Mouse (Mus musculus) layer of hippocampus, adult 9-10 months (tissue): ENCODE measurements at regions not wholly inside any gene's neighbourhood (a gene's known extent, or its start where the extent isn't known, plus 50 kb on each side); places are given as distances from the start of the nearest gene placed in this dataset.
"Not testable (repeated sequence)": the region's sequence is repeated elsewhere in the genome, so short reads cannot be mapped to it uniquely, and the experiment has no call there.

ENCODE experiments used
- DNase-seq: peaks from one replicate; pipeline ENCODE4 v3.0.0; 2022; ENCODE audit warnings: low spot score

DNA sequence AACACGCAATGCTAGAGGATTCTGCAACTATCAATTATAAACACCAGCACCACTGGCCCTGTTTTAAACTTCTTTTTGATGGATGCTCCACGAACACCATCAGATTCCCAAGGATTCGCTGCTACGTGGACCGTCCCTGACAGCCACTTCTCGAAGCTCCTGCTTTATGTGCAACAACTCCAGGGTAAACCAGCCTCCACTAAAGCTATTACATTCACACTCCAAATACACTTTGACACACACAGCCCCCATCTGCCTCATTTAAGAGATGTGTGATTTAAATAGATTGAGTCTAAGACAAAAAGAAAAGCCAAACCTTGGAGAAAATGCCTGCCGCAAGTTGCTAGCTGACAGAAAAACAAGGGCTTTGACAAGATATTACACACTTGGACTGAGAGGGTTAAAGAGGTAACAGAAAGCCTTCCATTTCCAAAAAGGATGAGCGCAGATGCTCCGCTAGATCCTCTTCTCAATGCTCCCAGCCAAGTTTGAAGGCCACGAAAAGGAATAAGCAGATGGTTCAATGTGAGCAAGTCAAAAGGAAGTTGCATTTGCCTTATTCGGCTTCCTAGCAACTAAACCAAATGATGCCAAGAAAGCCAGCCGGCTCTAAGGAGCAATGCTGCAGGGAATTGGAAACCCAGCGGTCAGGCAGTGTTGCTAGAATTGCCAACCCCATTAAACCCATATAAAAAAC, 54.0 kb upstream of the Cnep1r1 start:
- DNase-seq, result peak; percentile 16

DNA sequence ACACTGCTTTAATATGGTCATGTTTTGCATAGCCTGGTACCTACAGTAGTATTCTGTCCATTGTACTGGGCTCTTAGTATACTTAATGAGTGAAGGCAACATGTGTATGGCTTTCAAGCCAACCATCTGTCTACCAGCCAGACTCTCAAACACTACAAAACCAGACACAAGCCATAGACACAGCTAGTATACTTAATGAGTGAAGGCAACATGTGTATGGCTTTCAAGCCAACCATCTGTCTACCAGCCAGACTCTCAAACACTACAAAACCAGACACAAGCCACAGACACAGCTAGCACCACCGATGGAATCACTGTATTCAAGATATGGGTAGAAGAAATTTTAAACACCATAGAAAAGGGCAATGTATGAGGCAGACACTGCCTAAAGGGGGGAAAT, 59.5 kb upstream of the Cnep1r1 start:
- not testable (repeated sequence) for DNase-seq

DNA sequence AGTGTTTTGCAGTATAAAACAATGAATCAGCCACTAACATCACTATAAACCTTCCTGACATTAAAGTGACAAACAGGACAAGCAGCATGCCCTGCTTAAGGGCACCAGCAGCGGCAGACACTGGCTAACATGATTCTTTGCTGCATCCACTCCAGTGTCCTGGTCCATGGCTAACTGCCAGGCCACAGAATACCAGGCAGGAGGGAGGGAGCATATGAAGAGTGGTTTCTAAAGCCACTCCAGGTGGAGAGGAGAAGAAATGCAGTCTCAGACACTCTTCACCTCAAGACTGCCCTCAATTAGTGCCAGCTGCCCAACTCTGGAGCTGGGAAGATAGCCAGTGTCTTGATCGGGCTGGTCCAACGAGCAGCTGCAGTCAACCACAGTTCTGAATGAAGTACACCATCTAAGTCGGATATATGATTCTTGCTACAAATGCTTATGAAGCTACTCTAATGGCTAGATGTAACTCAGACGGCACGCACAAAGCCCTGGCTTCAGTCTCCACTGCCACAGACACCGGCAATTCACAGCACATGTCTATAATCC, 60.8 kb upstream of the Cnep1r1 start:
- no peak for DNase-seq

DNA sequence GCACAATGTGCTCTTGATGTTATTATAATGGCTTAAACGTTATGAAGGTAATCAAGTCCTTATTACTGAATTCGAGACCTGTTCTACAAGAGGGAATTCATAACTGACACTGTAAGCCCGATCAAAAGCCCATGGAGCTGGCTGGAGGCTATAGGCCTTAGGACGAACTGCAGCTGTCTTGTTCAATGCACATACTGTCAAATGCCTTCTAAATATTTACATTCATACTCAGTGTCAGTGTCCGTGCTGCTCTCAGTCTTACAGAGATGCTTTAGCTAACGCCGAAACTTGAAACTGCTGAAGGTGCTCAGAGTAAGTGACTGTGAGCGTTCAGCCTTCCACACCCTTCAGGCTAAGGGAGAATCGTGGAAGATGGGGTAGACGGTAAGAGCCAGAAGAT, 67.9 kb upstream of the Cnep1r1 start:
- DNase-seq, result no peak

DNA sequence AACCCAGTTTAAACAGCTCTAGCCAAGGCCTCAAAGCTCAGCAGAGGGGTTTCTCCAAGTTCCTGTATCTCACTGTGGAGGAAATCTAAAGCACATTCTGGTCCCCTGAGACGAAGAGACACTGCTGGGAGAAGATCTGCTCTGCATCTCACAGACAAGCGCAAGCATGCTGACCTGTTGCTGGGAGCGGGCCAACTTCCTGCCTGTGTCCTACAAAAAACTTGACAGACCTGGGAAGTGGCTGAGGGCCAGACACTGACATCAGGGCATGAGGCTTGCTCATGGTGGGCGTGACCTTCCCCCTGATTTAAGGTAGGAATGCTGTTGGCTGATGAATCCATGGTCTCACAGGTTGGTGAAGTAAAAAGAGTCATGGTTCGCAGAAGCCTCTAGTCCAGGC, 69.5 kb upstream of the Cnep1r1 start:
- no peak for DNase-seq

DNA sequence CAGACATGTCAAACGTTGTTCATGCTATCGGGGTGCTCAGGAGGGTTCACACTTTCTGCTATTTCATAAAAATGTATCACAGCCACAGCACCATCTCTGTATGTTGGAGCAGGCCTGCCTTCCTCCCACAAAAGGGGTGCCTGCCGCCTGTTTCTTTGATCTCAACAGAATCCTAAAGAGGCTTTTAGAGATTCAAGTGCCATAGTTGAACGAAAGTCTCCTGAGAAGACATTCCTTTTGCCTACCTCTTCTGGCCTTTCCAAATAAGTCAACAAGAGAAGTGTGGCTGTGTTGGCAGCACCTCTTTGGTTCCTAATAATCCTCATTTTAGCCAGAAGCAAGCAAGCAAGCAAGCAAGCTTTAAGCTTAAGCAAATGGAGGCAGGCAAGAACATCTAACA, 72.6 kb upstream of the Cnep1r1 start:
- no peak for DNase-seq

DNA sequence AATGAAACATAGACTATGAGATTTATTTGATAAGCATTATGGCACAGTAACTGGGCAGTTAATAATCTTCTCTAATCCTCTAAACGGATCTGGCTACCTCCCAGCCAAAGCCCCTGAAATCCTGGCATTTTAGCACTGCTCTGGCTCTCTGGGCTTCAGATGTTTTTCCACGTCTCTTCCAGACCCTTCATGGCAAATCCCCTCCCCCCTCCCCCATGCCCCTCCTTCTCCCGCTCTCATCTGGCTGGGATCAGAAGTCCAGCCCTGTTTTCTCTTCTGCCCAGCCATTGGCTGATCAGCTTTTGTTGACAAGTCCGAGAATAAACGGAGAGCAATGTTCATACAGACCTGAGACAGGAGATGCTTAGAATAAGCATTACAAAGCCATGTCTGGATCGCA, 79.3 kb upstream of the Cnep1r1 start:
- no peak for DNase-seq

DNA sequence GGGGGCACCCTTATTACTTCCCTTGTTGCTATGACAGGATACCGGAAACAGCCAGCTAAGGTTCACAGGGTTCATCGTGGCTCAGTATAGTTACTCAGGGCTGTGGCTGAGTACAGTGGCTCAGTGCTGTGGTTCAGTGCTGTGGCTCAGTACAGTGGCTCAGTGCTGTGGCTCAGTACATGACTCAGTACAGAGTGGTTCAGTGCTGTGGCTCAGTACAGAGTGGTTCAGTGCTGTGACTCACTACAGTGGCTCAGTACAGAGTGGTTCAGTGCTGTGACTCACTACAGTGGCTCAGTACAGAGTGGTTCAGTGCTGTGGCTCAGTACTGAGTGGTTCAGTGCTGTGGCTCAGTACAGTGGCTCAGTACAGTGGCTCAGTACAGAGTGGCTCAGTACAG, 78.6 kb upstream of the Zfp423 start:
- DNase-seq, result no peak

DNA sequence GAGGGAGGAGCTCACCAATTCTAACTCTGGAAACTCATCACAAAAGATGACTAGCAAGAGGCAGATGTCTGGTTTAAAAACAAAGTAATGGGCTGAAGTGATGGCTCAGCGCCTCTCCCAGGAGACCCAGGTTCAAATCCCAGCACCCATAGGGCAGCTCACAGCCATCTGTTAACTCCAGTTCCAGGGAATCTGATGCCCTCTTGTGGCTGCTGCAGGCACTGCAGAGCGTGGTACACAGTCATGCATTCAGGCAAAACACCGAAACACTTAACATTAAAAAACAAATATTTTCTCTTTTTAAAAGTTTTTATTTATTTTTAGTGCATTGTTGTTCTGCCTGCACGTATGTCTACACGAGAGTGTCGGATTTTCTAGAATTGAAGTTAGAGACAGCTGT, 73.7 kb upstream of the Zfp423 start:
- no peak for DNase-seq

DNA sequence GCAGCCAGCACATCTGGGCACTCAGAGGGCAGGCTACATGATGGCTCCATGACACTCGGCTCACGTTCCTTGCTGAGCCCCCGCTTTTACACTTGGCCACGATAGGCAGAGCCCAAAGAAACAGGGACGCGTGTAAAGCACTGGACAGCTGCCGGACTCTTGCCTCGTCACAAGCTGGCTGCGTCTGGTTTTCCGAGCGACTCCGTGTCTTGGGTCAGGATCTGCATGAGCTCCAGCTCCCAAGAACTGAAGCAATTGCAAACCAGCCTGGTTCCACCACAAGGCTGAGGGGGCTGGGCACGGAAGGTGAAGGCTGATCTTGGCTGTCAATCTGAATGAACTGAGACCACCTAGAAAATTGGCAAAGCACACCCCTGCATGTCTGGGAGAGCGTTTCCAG, 65.1 kb upstream of the Zfp423 start:
- DNase-seq, result no peak

DNA sequence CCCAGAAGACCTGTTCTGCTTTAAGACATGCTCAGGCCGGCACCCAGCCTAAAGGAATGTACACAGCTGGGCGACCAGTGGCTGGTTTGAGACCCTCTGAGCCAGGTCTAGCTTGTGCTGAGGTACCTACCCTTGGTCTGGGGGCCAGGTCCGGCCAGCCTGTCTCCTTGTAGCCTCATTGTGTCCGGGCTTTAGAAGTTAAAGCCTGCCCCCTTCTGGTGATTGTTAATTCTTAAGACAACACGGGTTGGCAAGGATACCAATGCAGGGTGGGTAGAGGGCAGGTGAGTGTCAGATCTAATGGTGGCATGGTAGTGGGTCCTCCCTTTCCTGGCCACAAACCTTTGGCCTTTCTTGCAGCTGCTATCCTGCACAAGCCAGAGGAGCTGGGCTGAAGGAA, 64.0 kb upstream of the Zfp423 start:
- peak; percentile 12 for DNase-seq

DNA sequence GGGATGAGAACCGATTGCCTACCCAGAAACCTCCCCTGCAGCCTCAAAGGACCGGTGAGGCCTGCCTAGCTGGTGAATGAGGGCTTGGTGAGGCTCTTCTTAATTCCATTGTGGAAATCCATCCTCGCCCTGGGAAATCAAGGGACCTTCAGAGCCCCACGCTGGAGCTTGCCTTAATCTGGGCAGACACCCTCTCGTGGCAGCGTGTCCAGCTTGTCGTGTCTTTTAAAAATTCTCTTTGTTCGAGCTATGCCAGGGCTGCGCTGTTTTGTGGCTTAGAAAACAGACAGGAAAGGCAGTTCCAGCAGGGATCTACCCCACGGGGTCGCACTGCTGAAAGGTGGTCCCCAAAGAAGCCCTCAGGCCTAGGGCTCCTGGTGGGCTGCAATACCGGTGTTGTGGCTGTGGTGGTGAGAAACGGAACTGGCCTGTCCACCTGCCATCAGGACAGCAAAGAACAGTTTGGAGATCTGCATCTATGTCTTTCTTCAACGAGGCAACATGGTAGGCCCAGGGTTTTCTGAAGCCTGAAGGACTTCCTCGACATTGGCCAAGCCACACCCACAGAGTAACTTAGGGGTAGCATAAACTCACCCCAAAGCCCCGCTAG, 63.5 kb upstream of the Zfp423 start:
- DNase-seq, result no peak

DNA sequence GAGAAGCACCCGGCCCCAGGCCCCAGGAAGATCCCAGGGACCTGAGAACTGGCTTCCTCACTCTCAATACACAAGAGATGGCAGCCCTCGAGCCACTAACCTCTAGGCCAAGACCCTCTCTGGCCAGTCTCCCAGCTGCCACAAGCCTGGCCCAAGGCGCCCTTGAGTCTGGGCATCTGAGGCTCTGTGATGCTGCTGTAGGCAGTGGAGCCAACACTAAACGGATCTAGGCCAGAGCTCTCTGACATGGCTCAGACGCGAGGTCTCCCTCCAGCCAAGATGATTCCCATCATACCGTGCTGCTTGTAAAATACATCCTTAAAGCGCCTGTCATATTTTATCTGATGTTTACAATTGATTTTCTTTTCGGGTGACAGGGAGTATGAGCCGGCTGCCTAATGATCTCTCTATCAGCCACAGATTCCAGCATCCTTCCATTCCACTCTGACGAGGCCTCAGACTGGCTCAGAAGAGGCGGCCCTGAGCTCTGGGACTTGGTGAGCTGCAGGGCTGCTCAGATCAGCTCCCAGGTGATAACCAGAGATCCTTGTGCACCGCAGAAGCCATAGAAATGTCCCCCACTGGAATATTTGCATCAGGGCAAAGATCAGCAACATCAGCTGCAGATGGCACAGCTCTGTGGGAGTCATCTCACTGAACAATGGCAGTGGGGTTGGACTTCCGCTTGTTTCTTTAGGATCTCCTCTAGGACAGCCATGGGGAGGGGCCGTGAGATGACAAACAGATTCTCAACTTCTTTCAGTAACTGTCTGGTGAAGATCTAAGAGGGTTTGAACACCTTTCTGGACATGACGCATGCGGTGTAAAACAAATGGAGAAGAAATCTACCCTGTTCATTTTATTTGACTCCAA, 60.1 kb upstream of the Zfp423 start:
- no peak for DNase-seq

DNA sequence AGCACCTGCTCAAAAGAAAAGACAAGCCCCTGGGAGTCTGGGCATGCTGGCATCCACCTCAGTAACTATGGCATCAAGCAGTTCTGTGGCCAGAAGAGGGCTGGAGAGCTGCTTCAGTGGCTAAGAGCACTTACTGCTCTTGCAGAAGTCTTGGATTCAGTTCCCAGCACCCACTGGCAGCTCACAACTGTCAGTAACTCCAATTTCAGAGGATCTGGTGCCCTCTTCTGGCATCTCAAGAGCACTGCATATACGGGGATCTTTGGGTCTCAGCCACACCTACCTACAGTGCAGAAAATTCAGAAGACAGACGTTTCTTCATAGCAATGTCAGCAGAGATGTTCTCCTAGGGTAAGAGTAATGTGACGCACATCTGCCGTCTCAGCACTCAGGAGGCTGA, 59.1 kb upstream of the Zfp423 start:
- DNase-seq, result no peak

DNA sequence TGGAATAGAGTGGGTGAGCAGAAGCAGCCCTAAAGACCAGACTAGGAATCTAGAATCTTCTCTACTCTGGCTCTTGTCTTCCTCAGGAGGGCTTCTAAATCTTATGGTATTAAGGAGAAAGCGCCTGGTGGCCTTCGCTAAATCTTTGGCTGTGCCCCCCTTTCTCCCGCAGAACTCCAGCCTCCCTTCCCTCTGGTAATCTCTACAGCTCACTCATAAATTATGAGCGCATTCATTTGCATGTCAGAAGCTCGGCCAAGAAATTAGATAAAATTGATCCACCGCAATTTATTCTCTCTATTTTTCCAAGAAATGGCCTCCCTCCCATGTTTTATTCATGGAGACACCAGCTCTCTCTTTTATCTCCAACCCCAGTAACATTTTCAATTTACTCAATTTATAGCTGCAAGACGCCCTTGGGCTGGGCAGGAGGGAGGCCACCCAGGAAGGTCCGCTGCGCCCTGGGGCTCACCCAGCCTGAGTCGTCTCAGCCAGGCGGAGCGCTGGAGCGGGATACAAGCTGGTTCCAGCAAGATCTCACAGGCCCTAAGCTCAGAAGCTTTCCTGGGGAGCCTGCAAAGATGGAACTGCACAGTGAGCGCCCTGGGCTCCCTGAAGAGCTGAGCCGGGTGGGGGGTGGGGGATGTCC, 52.9 kb upstream of the Zfp423 start:
- DNase-seq, result no peak

DNA sequence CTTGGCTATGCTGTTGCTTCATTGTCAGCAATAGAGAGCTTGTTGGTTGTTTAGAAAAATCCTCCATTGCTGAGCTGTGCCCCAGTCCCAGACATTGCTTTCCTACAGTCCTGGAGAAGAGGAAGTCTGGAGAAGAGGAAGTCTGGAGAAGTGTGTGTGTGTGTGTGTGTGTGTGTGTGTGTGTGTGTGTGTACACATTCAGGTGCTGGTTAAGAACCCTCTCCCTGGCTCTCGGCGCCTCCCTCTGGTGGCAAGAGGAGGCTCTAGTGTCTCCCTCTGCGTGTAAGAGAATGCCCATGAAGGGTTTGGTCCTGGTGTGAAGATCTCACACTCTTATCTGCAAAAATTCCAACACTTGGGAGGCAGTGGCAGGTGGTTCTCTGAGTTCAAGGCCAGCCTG, 51.2 kb upstream of the Zfp423 start:
- DNase-seq, result no peak

DNA sequence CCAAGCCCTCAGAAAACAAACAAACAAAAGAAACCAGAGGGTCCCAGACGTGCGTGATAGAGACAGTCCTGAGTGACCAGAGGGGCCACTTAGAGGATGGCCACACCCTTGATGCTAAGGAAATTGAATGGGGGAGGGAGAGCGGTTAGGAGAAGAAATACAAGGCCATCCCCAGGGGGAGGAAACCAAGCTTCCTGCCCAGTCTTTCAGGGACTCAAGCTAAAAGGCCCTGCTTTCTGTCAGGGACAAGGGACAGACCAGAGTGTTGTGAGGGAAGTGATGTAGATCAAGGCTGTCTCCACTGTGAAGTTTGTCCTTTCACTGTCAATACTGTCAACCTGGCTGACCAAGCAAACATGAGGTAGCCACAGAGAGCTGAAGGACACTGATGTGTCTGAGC, 50.5 kb upstream of the Zfp423 start:
- no peak for DNase-seq
